ENCODE assay signal across 10 mouse cellular contexts in the genomic region with DNA sequence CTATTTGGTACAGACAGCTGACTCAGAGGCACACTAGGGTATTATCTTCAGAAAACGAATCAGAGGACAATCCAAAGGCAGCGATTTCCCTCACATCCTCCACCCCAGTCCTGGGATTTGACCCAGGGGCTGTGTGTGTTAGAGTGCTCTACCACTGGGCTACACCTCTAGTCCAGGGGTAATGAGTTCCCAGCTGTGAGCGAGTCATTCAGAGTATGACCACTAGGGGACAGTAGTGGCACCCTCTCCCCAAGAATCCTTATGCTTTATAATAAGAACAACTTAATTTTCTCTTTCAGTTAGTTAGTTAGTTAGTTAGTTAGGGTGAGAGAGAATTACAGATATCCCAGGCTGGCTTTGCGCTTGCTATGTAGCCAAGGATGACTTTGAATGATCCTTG. TPM values are rescaled to one million over a fixed set of nuclear protein-coding genes. Genes with fewer than 3 reads are reported as not detected.
DNase-seq lines count a peak whose midpoint lies in the region; ATAC-seq and TF ChIP-seq lines count a peak whose summit lies in the region.
"Had no signal": no experiment of that assay in that cellular context is flagged by ENCODE, and none has a peak within 500 bp of the region (broad histone marks: within the 10 kb centered on the region; RNA-seq: fewer than 3 reads in every experiment).

No protein-coding gene starts in this region.

- TF ChIP-seq CTCF in thymus, adult 2 months (IDR thresholded peaks at IDR 0.05; ENCODE audit: borderline replicate concordance, control insufficient read depth, extremely low read depth, insufficient read depth, low read length, poor library complexity), result peak; percentile 37; the same call in 1 of the 2 replicates

- no peak for TF ChIP-seq POLR2A in thymus, adult 2 months (IDR thresholded peaks at IDR 0.05; ENCODE audit: control insufficient read depth, extremely low read depth, insufficient read depth, low read length, poor library complexity)

- DNase-seq in embryo, embryonic 10 days (ENCODE audit: low spot score), result peak; percentile 37
- DNase-seq in embryo, embryonic 9.5 days (ENCODE audit: extremely low spot score), result no peak
- peak; percentile 59 for DNase-seq in thymus, adult 2 months
- no peak for DNase-seq in thymus, adult 18-20 months
- peak; percentile 58 for DNase-seq in lung, postnatal 10 days
- peak; percentile 71 for DNase-seq in thymus, postnatal 4 days
- no peak for DNase-seq in gastrocnemius, postnatal 25 days

- H3K27ac ChIP-seq in thymus, adult 2 months (ENCODE audit: control insufficient read depth, insufficient read depth, low read length), result no peak overlapping the region
- H3K27ac ChIP-seq: heart, embryonic 13.5 days; midbrain, embryonic 12.5 days had no signal

- peaks cover 35% of the 10 kb centered on the region for H3K36me3 ChIP-seq in thymus, adult 2 months (ENCODE audit: control insufficient read depth, insufficient read depth, low read length)

- 83% methylated on average over 4 of the region's 4 CpGs for WGBS in thymus, adult 2 months

- no peaks in the 10 kb centered on the region for H3K4me1 ChIP-seq in thymus, adult 2 months (replicated peaks; ENCODE audit: control insufficient read depth, insufficient read depth, low read length)
- H3K4me1 ChIP-seq: heart, embryonic 13.5 days; midbrain, embryonic 12.5 days had no signal

- H3K4me3 ChIP-seq in thymus, adult 2 months (ENCODE audit: control insufficient read depth, insufficient read depth, low read length), result no peak overlapping the region
- H3K4me3 ChIP-seq: heart, embryonic 13.5 days; midbrain, embryonic 12.5 days had no signal

- no peaks in the 10 kb centered on the region for H3K27me3 ChIP-seq in thymus, adult 2 months (ENCODE audit: control insufficient read depth, insufficient read depth, low read length)
- H3K27me3 ChIP-seq: heart, embryonic 13.5 days; midbrain, embryonic 12.5 days had no signal

- ATAC-seq in granulocyte monocyte progenitor cell, adult 5-6 weeks (replicated peaks; ENCODE audit: poor library complexity, severe bottlenecking), result peak; percentile 91

RNA-seq across cellular contexts. Expression of a gene that starts 14.7 kb away (rescaled TPM):
- polyA plus RNA-seq in thymus, adult 2 months (2012; rRNA removed), result 20.2 and 22.5 TPM in 2 replicates
- total RNA-seq in granulocyte monocyte progenitor cell, adult 5-6 weeks (2014; fragmentation: Nextera tagmentation), result 5.2 and 8.1 TPM in 2 replicates
- total RNA-seq in granulocyte monocyte progenitor cell, adult 5-6 weeks (2017), result 1.6 and 3.5 TPM in 2 replicates
- total RNA-seq in gastrocnemius, postnatal 25 days (2021), result 10 to 100 TPM; 18.4 to 20.9 TPM

RNA-seq across cellular contexts. Expression of a gene that starts 21.6 kb away (rescaled TPM):
- 2.4 and 4.3 TPM in 2 replicates for polyA plus RNA-seq in thymus, adult 2 months (2012; rRNA removed)
- total RNA-seq in granulocyte monocyte progenitor cell, adult 5-6 weeks (2014; fragmentation: Nextera tagmentation), result not detected in 2 replicates
- total RNA-seq in granulocyte monocyte progenitor cell, adult 5-6 weeks (2017), result 0.04 and 0.10 TPM in 2 replicates
- total RNA-seq in gastrocnemius, postnatal 25 days (2021), result under 1 TPM; 0.82 to 0.91 TPM

RNA-seq across cellular contexts. Expression of a gene that starts 32.9 kb away (rescaled TPM):
- polyA plus RNA-seq in thymus, adult 2 months (2012; rRNA removed), result 11.7 and 12.8 TPM in 2 replicates
- 4.7 and 6.5 TPM in 2 replicates for total RNA-seq in granulocyte monocyte progenitor cell, adult 5-6 weeks (2014; fragmentation: Nextera tagmentation)
- total RNA-seq in granulocyte monocyte progenitor cell, adult 5-6 weeks (2017), result 8.4 and 8.8 TPM in 2 replicates
- 1 to 10 TPM in 1 of 2 experiments, under 1 TPM in 1; 0.88 to 1.4 TPM for total RNA-seq in gastrocnemius, postnatal 25 days (2021)

RNA-seq across cellular contexts. Expression of a gene that starts 39.9 kb away (rescaled TPM):
- polyA plus RNA-seq in thymus, adult 2 months (2012; rRNA removed), result 14.3 and 19.5 TPM in 2 replicates
- total RNA-seq in granulocyte monocyte progenitor cell, adult 5-6 weeks (2014; fragmentation: Nextera tagmentation), result 24.8 and 26.1 TPM in 2 replicates
- total RNA-seq in granulocyte monocyte progenitor cell, adult 5-6 weeks (2017), result 14.3 and 25.7 TPM in 2 replicates
- 10 to 100 TPM; 17.4 to 18.3 TPM for total RNA-seq in gastrocnemius, postnatal 25 days (2021)

Comparison
In these comparisons a context has a peak if more than half of its experiments do, and no peak if none do; other contexts are left out.
1. DNase-seq: peak in embryo, embryonic 10 days (single experiment), thymus, adult 2 months (single experiment), lung, postnatal 10 days (single experiment) and thymus, postnatal 4 days (single experiment); none in embryo, embryonic 9.5 days (single experiment), thymus, adult 18-20 months (0 of 2) and gastrocnemius, postnatal 25 days (single experiment).